Mouse (Mus musculus) forebrain, postnatal 0 days (tissue): ENCODE measurements around the gene C1qtnf1. TPM values are rescaled to one million over a fixed set of nuclear protein-coding genes. Genes with fewer than 3 reads are reported as not detected.

ENCODE experiments used
- ATAC-seq: fragments of 200-750 bp; cut with Nextera tagmentation; 2 replicates; pipeline ENCODE4 v1.8.0; 2017; ENCODE audit warnings: mild to moderate bottlenecking, moderate library complexity
- DNase-seq: peaks from one replicate; pipeline ENCODE4 v3.0.0-alpha.2; 2015
- H3K27ac ChIP-seq: fragments of 300-500 bp; sonication (generic); 2 replicates; pipeline ENCODE4 v1.5.1; 2014; ENCODE audit warnings: low read depth, mild to moderate bottlenecking, antibody characterized with exemption, low read length, moderate library complexity, mixed read lengths
- H3K27me3 ChIP-seq: fragments of 300-500 bp; sonication (generic); 2 replicates; pipeline ENCODE4 v1.6.1; 2014; ENCODE audit warnings: mild to moderate bottlenecking, low read length, mixed read lengths; ENCODE audit not compliant: insufficient read depth
- H3K36me3 ChIP-seq: fragments of 300-500 bp; sonication (generic); 2 replicates; pipeline ENCODE4 v1.6.1; 2014; ENCODE audit warnings: mild to moderate bottlenecking, moderate library complexity; ENCODE audit not compliant: insufficient read depth
- H3K4me1 ChIP-seq: fragments of 300-500 bp; sonication (generic); 2 replicates; pipeline ENCODE4 v1.6.1; 2014; ENCODE audit warnings: antibody characterized with exemption; ENCODE audit not compliant: insufficient read depth
- H3K4me2 ChIP-seq: fragments of 300-500 bp; sonication (generic); 2 replicates; pipeline ENCODE4 v1.6.1; 2014; ENCODE audit warnings: low read depth, mild to moderate bottlenecking, moderate library complexity
- H3K4me3 ChIP-seq: fragments of 300-500 bp; sonication (generic); 2 replicates; pipeline ENCODE4 v1.5.1; 2014; ENCODE audit warnings: low read depth, low read length, mixed read lengths
- H3K9ac ChIP-seq: fragments of 300-500 bp; sonication (generic); 2 replicates; pipeline ENCODE4 v1.6.1; 2014; ENCODE audit warnings: mild to moderate bottlenecking
- H3K9me3 ChIP-seq: fragments of 300-500 bp; sonication (generic); 2 replicates; pipeline ENCODE4 v1.6.1; 2016; ENCODE audit warnings: low read length
- CTCF ChIP-seq: sonication (generic); IDR thresholded peaks from 2 replicates; pipeline ENCODE4 v1.5.1; 2016; ENCODE audit warnings: antibody characterized with exemption, control low read depth, low read depth
- WGBS: fragments of 180-500 bp; shearing (Covaris S2); extraction: QIAGEN DNeasy Blood & Tissue Kit; methylation state at CpG from one replicate; pipeline ENCODE4 v1.1.7; 2014; 5-methylcytosine and 5-hydroxymethylcytosine counted together
- polyA plus RNA-seq: library from polyadenylated mRNA; unstranded; fragments of >200 nt; fragmentation: Nextera tagmentation; extraction: Ambion mirVana; gene quantifications from 2 replicates; pipeline ENCODE4 v1.2.1, GENCODE M21; 2015
- total RNA-seq: library from RNA; depleted of rRNA; stranded (reverse); fragments of >200 nt; gene quantifications from 2 replicates; pipeline ENCODE4 v1.2.3, GENCODE M21; 2014; rRNA removed

C1qtnf1 gene
- total and polyA plus RNA-seq, 2 experiments from 2014 or later, result 5.9 to 8.5 TPM

DNA sequence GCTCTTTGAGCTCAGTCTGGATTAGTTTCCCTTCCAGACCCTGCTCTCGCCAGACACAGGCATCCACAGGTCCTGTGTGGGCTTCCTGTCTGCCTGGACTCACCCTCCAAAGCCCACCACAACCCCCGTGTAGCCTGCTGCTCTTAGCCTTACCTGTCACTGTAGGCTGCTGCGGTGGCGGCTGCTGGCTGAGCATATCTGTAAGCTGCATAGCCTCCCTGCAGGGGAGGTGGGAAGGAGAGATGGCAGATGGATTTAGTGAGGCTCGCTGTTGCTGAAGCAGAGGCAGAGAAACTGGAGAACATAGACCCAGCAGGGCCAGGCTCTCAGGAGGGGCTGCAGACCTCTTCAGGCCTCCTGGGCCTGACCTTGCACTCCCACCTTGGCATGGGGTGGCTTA is 67.1 kb downstream of the C1qtnf1 start:
- Histone ChIP-seq H3K4me3 (no peak overlapping the region), H3K27ac (no peak overlapping the region), H3K9ac (no peak overlapping the region), H3K4me2 (no peak overlapping the region), H3K36me3 (peaks cover 2% of the 10 kb centered on the region; the same call in 1 of the 2 replicates), H3K9me3 (no peaks in the 10 kb centered on the region), H3K4me1 (no peaks in the 10 kb centered on the region), H3K27me3 (no peaks in the 10 kb centered on the region)
- TF ChIP-seq CTCF, result no peak
- WGBS, result 41% methylated on average over 5 of the region's 5 CpGs
- DNase-seq (no peak), ATAC-seq (no peak)

GRCm38 (mm10) chr11:118496066-118496689 is 68.2 kb downstream of the C1qtnf1 start:
- no peak for TF ChIP-seq CTCF
- no peak overlapping the region for H3K4me3 ChIP-seq

More at GRCm38 (mm10) chr11:118496066-118496689, 68.2 kb downstream of the C1qtnf1 start:
- DNase-seq (no peak), ATAC-seq (no peak)
- no peak overlapping the region for H3K9ac ChIP-seq
- peaks cover 5% of the 10 kb centered on the region; the same call in 1 of the 2 replicates for H3K36me3 ChIP-seq
- no peaks in the 10 kb centered on the region for H3K9me3 ChIP-seq
- H3K27ac ChIP-seq, result no peak overlapping the region
- H3K4me1 ChIP-seq, result no peaks in the 10 kb centered on the region
- no peaks in the 10 kb centered on the region for H3K27me3 ChIP-seq
- no peak overlapping the region for H3K4me2 ChIP-seq
- WGBS, result 51% methylated on average over 20 of the region's 20 CpGs

Other genes starting within 250 kb of the C1qtnf1 start
- 64.1 and 74.1 TPM in 2 replicates for gene Cyth1, start 179.6 kb upstream of the C1qtnf1 start, total RNA-seq
- 23.7 and 24.2 TPM in 2 replicates for gene Cyth1, start 179.6 kb upstream of the C1qtnf1 start, polyA plus RNA-seq
- 17.1 and 22.1 TPM in 2 replicates for gene Usp36, start 138.0 kb upstream of the C1qtnf1 start, total RNA-seq
- 6.7 and 9.5 TPM in 2 replicates for gene Usp36, start 138.0 kb upstream of the C1qtnf1 start, polyA plus RNA-seq
- 0.33 and 1.5 TPM in 2 replicates for gene Cep295nl, start 85.7 kb upstream of the C1qtnf1 start, total RNA-seq
- 0.14 and 0.21 TPM in 2 replicates for gene Cep295nl, start 85.7 kb upstream of the C1qtnf1 start, polyA plus RNA-seq
- gene Timp2, start 72.5 kb upstream of the C1qtnf1 start, total RNA-seq, result 174 and 208 TPM in 2 replicates
- gene Timp2, start 72.5 kb upstream of the C1qtnf1 start, polyA plus RNA-seq, result 121 and 165 TPM in 2 replicates
- 15.5 and 15.6 TPM in 2 replicates for gene Lgals3bp, start 26.1 kb upstream of the C1qtnf1 start, total RNA-seq
- 13.7 and 16.4 TPM in 2 replicates for gene Lgals3bp, start 26.1 kb upstream of the C1qtnf1 start, polyA plus RNA-seq
- gene Cant1, start 9.1 kb upstream of the C1qtnf1 start, total RNA-seq, result 38.6 and 52.4 TPM in 2 replicates
- 27.8 and 31.6 TPM in 2 replicates for gene Cant1, start 9.1 kb upstream of the C1qtnf1 start, polyA plus RNA-seq
- gene Engase, start 48.6 kb downstream of the C1qtnf1 start, total RNA-seq, result 8.1 and 8.5 TPM in 2 replicates
- gene Engase, start 48.6 kb downstream of the C1qtnf1 start, polyA plus RNA-seq, result 4.2 and 5.7 TPM in 2 replicates